Mouse (Mus musculus) liver, postnatal 0 days (tissue): ENCODE measurements at regions not wholly inside any gene's neighbourhood (a gene's known extent, or its start where the extent isn't known, plus 50 kb on each side); places are given as distances from the start of the nearest gene placed in this dataset.
A peak's percentile ranks its signal among the peaks of the same experiment; 100 is the strongest.

ENCODE experiments used
- ATAC-seq: fragments of 200-750 bp; cut with Nextera tagmentation; 2 replicates; pipeline ENCODE4 v1.8.0; 2017; ENCODE audit warnings: mild to moderate bottlenecking, moderate library complexity
- DNase-seq: peaks from one replicate; pipeline ENCODE4 v3.0.0-alpha.2; 2016
- H3K27ac ChIP-seq: fragments of 300-500 bp; sonication (generic); 2 replicates; pipeline ENCODE4 v1.5.1; 2014; ENCODE audit warnings: antibody characterized with exemption, moderate library complexity, mild to moderate bottlenecking, low read depth
- H3K27me3 ChIP-seq: fragments of 300-500 bp; sonication (generic); 2 replicates; pipeline ENCODE4 v1.6.1; 2014; ENCODE audit warnings: low read length, control low read depth, mixed read lengths; ENCODE audit not compliant: insufficient read depth
- H3K36me3 ChIP-seq: fragments of 300-500 bp; sonication (generic); replicated peaks from 2 replicates; pipeline ENCODE4 v1.6.1; 2014; ENCODE audit warnings: mild to moderate bottlenecking, control low read depth, low read length, moderate library complexity, mixed read lengths; ENCODE audit not compliant: insufficient read depth
- H3K4me1 ChIP-seq: fragments of 300-500 bp; sonication (generic); 2 replicates; pipeline ENCODE4 v1.6.1; 2014; ENCODE audit warnings: antibody characterized with exemption, mild to moderate bottlenecking, control low read depth; ENCODE audit not compliant: insufficient read depth
- H3K4me2 ChIP-seq: fragments of 300-500 bp; sonication (generic); 2 replicates; pipeline ENCODE4 v1.6.1; 2014; ENCODE audit warnings: low read depth, mild to moderate bottlenecking, low read length, moderate library complexity, mixed read lengths
- H3K4me3 ChIP-seq: fragments of 300-500 bp; sonication (generic); 2 replicates; pipeline ENCODE4 v1.5.1; 2014; ENCODE audit warnings: low read depth, low read length
- H3K9ac ChIP-seq: fragments of 300-500 bp; sonication (generic); replicated peaks from 2 replicates; pipeline ENCODE4 v1.6.1; 2014; ENCODE audit warnings: mild to moderate bottlenecking, moderate library complexity
- H3K9me3 ChIP-seq: fragments of 300-500 bp; sonication (generic); 2 replicates; pipeline ENCODE4 v1.6.1; 2016; ENCODE audit warnings: mild to moderate bottlenecking, control low read depth, low read length, mixed read lengths
- CTCF ChIP-seq: sonication (generic); IDR thresholded peaks from 2 replicates; pipeline ENCODE4 v1.5.1; 2016; ENCODE audit warnings: antibody characterized with exemption, low read depth
- EP300 ChIP-seq: IDR thresholded peaks from 2 replicates; pipeline ENCODE4 v1.6.1; 2016; ENCODE audit warnings: antibody characterized with exemption, low read depth, mild to moderate bottlenecking
- WGBS: fragments of 180-500 bp; shearing (Covaris S2); extraction: QIAGEN DNeasy Blood & Tissue Kit; methylation state at CpG from one replicate; pipeline ENCODE4 v1.1.7; 2014; ENCODE audit not compliant: insufficient replicate concordance; 5-methylcytosine and 5-hydroxymethylcytosine counted together

DNA sequence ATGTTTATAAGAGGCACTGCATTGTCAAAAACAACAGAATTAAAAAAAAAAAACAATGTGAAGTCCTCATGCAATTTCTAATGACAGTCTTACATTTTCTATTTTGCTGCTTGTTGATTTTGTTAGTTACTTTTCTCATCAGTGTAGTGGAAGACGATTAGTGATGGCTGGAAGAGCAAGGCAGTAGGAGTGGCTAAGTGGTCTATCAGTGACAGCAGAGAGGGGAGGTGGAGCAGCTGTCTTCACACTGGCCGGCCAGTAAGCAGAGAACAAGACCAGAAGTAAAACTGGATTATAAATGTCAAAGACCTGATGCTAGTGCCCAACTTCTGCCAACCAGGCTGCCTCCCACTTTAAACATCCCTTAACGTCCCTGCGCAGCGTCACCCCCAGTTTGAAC is 265.6 kb upstream of the Fbxl7 start:
- no peaks in the 10 kb centered on the region for H3K4me1 ChIP-seq
- H3K9me3 ChIP-seq: no peaks in the 10 kb centered on the region
- H3K36me3 ChIP-seq: no peaks in the 10 kb centered on the region
- ATAC-seq: no peak
- H3K4me3 ChIP-seq: no peak overlapping the region
- no peak for DNase-seq
- no peak for TF ChIP-seq EP300
- no peak for TF ChIP-seq CTCF
- H3K27me3 ChIP-seq: no peaks in the 10 kb centered on the region
- no peak overlapping the region for H3K27ac ChIP-seq
- WGBS: 67% methylated on average over 5 of the region's 5 CpGs
- no peak overlapping the region for H3K4me2 ChIP-seq
- no peak overlapping the region for H3K9ac ChIP-seq

DNA sequence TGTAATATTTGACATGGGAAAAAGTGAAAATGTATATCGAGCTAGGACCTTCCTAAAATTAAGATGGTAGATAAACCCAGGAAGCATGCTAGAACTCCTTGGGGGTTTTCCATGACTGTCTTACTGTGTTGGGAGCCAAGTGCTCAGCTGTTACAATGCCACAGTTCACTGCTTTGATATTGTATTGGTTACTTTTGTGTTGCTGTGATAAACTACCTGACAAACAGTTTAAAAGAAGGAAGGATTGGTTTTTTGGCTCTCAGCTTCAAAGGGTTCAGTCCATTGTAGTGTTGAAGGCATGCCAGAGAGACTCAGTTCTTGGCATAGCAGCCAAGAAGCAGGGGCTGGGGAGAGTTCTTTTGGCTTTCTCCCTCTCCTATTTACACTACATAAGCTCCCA is 272.1 kb upstream of the Fbxl7 start:
- Histone ChIP-seq H3K4me2 (no peak overlapping the region), H3K36me3 (no peaks in the 10 kb centered on the region), H3K4me3 (no peak overlapping the region), H3K27ac (no peak overlapping the region), H3K9me3 (no peaks in the 10 kb centered on the region), H3K9ac (no peak overlapping the region), H3K4me1 (no peaks in the 10 kb centered on the region), H3K27me3 (no peaks in the 10 kb centered on the region)
- 57% methylated on average over 1 of the region's 1 CpGs for WGBS
- ATAC-seq: no peak
- DNase-seq: no peak
- TF ChIP-seq CTCF (no peak), EP300 (no peak)

GRCm38 (mm10) chr15:27169846-27170245 is 274.5 kb upstream of the Fbxl7 start:
- TF ChIP-seq EP300 (no peak), CTCF (no peak)
- 73% methylated on average over 7 of the region's 7 CpGs for WGBS
- Histone ChIP-seq H3K9me3 (no peaks in the 10 kb centered on the region), H3K36me3 (no peaks in the 10 kb centered on the region), H3K4me2 (no peak overlapping the region), H3K4me1 (no peaks in the 10 kb centered on the region), H3K27me3 (no peaks in the 10 kb centered on the region), H3K4me3 (no peak overlapping the region), H3K27ac (no peak overlapping the region), H3K9ac (no peak overlapping the region)
- DNase-seq (no peak), ATAC-seq (no peak)

DNA sequence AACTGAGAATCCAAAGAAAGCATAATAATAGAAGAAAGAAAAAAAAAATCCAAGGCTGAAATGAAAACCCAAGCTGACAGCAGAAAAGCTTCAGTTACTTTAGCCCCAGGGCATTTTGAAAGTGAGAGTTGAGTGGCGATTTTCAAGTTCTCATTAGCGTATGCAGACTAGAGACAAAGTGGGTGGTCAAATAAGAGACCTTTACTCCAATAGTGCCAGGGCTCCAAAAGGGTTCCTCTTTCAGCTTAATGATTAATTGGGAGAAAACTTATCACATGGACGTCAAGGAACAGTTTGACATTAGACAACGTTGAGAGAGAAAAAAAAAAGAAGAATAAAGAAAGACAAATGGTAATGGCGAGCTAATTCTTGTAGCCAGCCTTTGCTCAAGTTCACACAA is 278.1 kb upstream of the Fbxl7 start:
- 41% methylated on average over 5 of the region's 5 CpGs for WGBS
- no peak overlapping the region for H3K9ac ChIP-seq
- no peaks in the 10 kb centered on the region for H3K27me3 ChIP-seq
- H3K4me2 ChIP-seq: no peak overlapping the region
- H3K4me1 ChIP-seq: no peaks in the 10 kb centered on the region
- no peak overlapping the region for H3K27ac ChIP-seq
- no peak overlapping the region for H3K4me3 ChIP-seq
- H3K9me3 ChIP-seq: no peaks in the 10 kb centered on the region
- DNase-seq (no peak), ATAC-seq (no peak)
- TF ChIP-seq EP300 (no peak), CTCF (no peak)
- H3K36me3 ChIP-seq: no peaks in the 10 kb centered on the region

DNA sequence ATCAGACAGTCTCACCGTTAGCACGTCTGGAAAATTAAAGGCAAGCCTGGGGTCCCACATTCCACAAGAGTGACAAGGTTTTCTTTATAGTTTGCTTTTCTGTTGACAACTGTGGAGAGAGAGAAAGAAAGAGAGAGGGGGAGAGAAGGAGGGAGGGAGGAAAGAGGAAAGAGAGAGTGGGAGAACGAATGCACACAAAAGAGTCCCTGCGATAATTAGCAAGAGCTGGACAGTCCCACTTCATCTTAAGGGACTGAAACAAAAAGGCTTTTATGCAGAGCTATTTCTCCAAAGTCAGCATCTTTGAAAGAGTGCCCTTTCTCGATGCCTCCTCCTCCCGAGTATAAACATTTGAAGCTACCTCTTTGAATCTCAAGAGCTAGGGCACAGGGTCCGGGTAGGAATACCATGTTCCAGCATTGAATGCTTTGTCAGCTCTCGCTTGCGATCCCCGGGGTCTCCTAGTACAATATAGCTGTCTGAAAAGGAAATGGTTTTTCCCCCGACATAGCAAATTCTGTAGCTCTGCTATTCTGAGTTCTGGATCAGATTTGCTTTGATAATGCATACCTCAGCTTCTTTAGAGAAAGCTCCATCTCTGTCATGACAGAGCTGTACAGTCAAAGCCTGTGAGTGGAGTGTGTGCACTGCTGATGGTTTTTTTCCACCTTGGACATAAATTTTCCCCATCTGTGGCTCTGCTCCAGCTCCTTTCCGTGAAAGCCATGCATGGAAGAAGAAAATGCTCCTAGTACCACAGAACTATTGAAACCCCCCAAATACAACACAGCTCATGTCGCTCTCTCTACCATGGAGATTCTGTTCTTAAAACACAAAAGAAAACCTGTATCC is 282.9 kb upstream of the Fbxl7 start:
- 68% methylated on average over 13 of the region's 13 CpGs for WGBS

DNA sequence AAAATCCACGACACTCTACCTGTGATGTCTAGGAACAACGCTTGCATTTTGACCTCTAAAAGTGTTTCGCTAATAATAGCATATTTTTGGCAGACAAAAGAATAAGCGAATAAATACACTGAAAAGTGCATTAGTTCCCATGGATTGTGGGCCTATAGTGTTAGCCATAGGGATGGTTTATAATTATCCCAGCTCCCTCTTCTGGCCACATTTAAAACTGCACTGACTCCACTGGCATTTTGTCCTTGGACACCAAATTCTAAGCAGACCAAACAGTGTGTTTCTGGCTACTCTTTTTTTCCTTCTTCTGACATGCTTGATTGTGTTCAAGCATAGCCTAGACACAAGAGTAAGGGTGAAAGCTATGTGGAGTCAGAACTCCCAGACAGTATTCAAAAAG is 276.8 kb upstream of the Ank start:
- WGBS: 50% methylated on average over 4 of the region's 4 CpGs
- no peak overlapping the region for H3K9ac ChIP-seq
- H3K27ac ChIP-seq: no peak overlapping the region
- TF ChIP-seq CTCF (peak; percentile 72), EP300 (no peak)
- ATAC-seq: no peak
- no peak overlapping the region for H3K4me3 ChIP-seq
- H3K4me2 ChIP-seq: no peak overlapping the region
- no peaks in the 10 kb centered on the region for H3K9me3 ChIP-seq
- no peaks in the 10 kb centered on the region for H3K36me3 ChIP-seq
- peak; percentile 16 for DNase-seq
- H3K4me1 ChIP-seq: no peaks in the 10 kb centered on the region
- H3K27me3 ChIP-seq: no peaks in the 10 kb centered on the region

More for the DNA sequence above, 282.9 kb upstream of the Fbxl7 start:
- DNase-seq (no peak), ATAC-seq (no peak)
- Histone ChIP-seq H3K4me2 (no peak overlapping the region), H3K27me3 (no peaks in the 10 kb centered on the region), H3K27ac (no peak overlapping the region), H3K9ac (no peak overlapping the region), H3K4me3 (no peak overlapping the region), H3K9me3 (no peaks in the 10 kb centered on the region), H3K4me1 (no peaks in the 10 kb centered on the region), H3K36me3 (no peaks in the 10 kb centered on the region)
- TF ChIP-seq CTCF (no peak), EP300 (no peak)

DNA sequence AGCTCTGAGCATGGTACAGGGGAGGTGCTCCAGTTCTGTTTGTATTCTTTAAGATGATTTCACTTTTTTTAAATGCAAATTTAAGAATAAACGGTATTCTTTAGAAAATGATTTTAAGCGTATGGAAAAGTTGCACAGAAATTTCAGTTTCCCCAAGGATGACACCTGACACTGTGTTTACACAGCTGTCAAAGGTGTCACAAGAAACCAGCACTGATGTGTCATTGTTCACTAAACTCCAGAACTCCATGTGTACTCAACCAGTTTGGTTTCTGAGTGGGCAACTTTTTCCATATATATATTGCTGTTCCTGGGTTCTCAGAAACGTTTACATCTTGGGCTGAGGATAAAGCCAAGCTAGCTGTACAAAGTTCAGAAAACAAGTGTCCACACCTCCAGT is 265.0 kb upstream of the Ank start:
- Histone ChIP-seq H3K27ac (no peak overlapping the region), H3K9ac (no peak overlapping the region), H3K27me3 (no peaks in the 10 kb centered on the region), H3K4me3 (no peak overlapping the region), H3K4me1 (no peaks in the 10 kb centered on the region), H3K9me3 (no peaks in the 10 kb centered on the region), H3K4me2 (no peak overlapping the region), H3K36me3 (no peaks in the 10 kb centered on the region)
- TF ChIP-seq EP300 (no peak), CTCF (no peak)
- DNase-seq (no peak), ATAC-seq (no peak)
- WGBS: 77% methylated on average over 3 of the region's 3 CpGs
